Mouse (Mus musculus) heart, embryonic 10.5 days (tissue): ENCODE results near the gene Homer2. TPM values are rescaled to one million over a fixed set of nuclear protein-coding genes. Genes with fewer than 3 reads are reported as not detected.

Experiments
- DNase-seq: peaks from one replicate; pipeline ENCODE4 v3.0.0-alpha.2; 2017; ENCODE audit warnings: low spot score
- H3K27ac ChIP-seq: fragments of 300-500 bp; sonication (generic); 2 replicates; pipeline ENCODE4 v1.5.1; 2016; ENCODE audit warnings: mild to moderate bottlenecking
- H3K27me3 ChIP-seq: fragments of 300-500 bp; sonication (generic); 2 replicates; pipeline ENCODE4 v1.6.1; 2016; ENCODE audit warnings: mild to moderate bottlenecking; ENCODE audit not compliant: poor library complexity, insufficient read depth, severe bottlenecking
- H3K36me3 ChIP-seq: fragments of 300-500 bp; sonication (generic); 2 replicates; pipeline ENCODE4 v1.6.1; 2016; ENCODE audit warnings: mild to moderate bottlenecking, moderate library complexity
- H3K4me1 ChIP-seq: fragments of 300-500 bp; sonication (generic); 2 replicates; pipeline ENCODE4 v1.6.1; 2016; ENCODE audit warnings: mild to moderate bottlenecking
- H3K4me3 ChIP-seq: fragments of 300-500 bp; sonication (generic); 2 replicates; pipeline ENCODE4 v1.5.1; 2016; ENCODE audit warnings: mild to moderate bottlenecking, moderate library complexity
- H3K9me3 ChIP-seq: fragments of 300-500 bp; sonication (generic); 2 replicates; pipeline ENCODE4 v1.6.1; 2016; ENCODE audit warnings: mild to moderate bottlenecking, moderate library complexity
- WGBS: fragments of 180-500 bp; shearing (Covaris S2); methylation state at CpG from one replicate; pipeline ENCODE4 v1.1.7; 2016; 5-methylcytosine and 5-hydroxymethylcytosine counted together
- polyA plus RNA-seq: library from polyadenylated mRNA; unstranded; fragments of >200 nt; fragmentation: Nextera tagmentation; extraction: Ambion mirVana; gene quantifications from 2 replicates; pipeline ENCODE4 v1.2.1, GENCODE M21; 2016

Gene Homer2
- polyA plus RNA-seq, 1 experiment from 2014 or later: 119 TPM

DNA sequence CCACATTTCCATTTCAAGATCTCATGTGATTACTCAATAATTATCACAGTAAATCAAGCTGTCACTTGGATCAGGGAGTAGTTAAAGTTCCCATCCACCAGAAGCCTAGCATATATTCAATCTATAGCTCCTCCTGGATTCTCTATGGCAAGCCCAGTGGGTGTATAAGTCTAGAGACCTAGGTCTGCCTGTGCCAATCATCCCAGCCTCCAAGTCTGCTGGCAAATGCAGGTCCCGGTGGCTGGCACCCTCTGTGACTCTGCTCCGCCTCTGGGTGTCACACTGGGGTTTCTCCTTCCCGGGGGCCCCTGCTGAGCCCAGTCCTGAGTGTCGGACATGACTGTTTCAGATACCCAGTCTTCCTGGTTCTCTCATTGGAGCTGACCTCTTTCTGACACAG, 84.5 kb downstream of the Homer2 start:
- Histone ChIP-seq H3K36me3 (peaks cover 31% of the 10 kb centered on the region), H3K9me3 (no peaks in the 10 kb centered on the region), H3K4me1 (no peaks in the 10 kb centered on the region), H3K27me3 (no peaks in the 10 kb centered on the region), H3K27ac (no peak overlapping the region), H3K4me3 (no peak overlapping the region)
- DNase-seq: no peak
- WGBS: 79% methylated on average over 4 of the region's 4 CpGs

DNA sequence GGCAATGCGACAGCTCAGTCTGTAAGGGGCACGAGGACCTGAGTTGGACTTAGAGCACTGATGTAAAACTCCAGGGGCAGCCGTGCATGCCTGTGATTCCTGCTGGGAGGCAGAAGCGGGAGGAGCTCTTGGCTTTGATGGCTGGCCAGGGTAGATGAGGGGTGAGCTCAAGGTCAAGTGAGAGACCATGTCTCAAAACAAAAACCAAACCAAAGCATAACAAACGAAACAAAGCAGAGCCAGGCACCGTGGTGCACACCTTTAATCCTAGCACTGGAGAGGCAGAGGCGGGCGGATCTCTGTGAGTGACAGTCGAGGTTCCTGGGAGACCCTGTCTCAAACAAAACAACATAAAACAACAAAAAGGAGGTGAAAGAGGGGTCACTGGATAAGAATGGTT, 92.3 kb downstream of the Homer2 start:
- 64% methylated on average over 9 of the region's 9 CpGs for WGBS
- Histone ChIP-seq H3K27ac (no peak overlapping the region), H3K36me3 (peaks cover 66% of the 10 kb centered on the region), H3K9me3 (no peaks in the 10 kb centered on the region), H3K4me1 (peaks cover 12% of the 10 kb centered on the region; the same call in 1 of the 2 replicates), H3K4me3 (no peak overlapping the region), H3K27me3 (no peaks in the 10 kb centered on the region)
- DNase-seq: no peak

DNA sequence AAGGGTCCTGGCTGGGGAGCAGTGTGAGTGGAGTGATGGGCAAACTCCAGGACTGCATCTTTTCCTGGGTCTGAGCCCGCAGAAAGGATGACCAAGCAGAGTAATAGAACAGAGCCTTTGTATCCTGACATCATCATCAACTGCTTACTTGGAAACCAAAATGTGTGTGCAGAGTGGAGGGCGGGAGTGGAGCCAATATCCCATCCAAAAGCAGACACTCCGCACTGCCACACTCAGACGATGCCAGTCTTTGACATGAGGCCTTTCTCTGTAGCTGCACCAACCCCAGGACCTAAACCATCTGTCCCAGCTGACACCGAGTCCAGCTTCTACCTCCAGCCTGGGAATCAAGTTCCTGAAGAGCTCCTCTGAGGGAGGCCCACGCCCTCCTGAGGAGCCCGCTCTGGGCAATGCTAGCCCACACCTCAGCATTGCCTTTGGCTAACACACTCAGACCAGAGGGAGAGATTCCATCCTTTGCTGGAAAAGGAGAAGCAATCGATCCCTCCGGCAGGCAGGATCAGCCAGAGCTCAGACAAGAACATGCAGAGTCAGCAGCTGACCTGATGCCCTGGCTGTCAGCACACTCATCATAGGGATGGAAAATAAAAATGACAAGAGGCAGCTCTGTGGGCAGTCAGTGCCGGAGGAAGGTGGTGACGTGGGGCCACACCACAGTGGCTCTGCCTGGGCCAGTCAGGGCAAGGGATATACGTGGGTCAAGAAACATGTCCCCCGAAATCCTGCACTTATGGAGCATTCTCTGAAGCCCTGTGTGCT, 94.3 kb downstream of the Homer2 start:
- Histone ChIP-seq H3K4me3 (no peak overlapping the region), H3K9me3 (no peaks in the 10 kb centered on the region), H3K27ac (no peak overlapping the region), H3K27me3 (no peaks in the 10 kb centered on the region), H3K36me3 (peaks cover 71% of the 10 kb centered on the region), H3K4me1 (peaks cover 12% of the 10 kb centered on the region; the same call in 1 of the 2 replicates)
- WGBS: 80% methylated on average over 13 of the region's 13 CpGs
- peak; percentile 73 for DNase-seq

DNA sequence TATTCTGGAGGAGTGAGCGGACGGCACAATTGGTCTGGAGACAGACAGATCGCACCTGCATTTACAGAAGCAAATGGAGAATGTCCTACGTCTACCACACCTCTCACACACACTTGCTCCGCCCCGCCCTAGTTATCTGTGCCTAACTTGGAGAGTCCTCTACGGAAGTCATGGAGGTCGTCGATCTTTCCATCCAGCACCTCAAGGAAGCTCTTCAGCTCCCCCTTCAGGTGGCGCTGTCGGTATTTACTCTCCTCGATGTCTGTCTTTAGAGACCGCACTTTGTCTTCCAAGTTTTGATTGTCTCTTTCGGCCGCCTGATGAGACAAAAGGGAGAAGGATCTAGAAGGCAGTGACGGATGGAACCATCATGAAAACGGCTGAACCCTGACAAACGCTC, 97.2 kb downstream of the Homer2 start:
- H3K9me3 ChIP-seq: no peaks in the 10 kb centered on the region
- peaks cover 66% of the 10 kb centered on the region for H3K36me3 ChIP-seq
- 53% methylated on average over 18 of the region's 18 CpGs for WGBS
- peaks cover 6% of the 10 kb centered on the region; the same call in 1 of the 2 replicates for H3K4me1 ChIP-seq
- H3K27me3 ChIP-seq: no peaks in the 10 kb centered on the region
- H3K27ac ChIP-seq: no peak overlapping the region
- peak; percentile 79 for DNase-seq
- H3K4me3 ChIP-seq: no peak overlapping the region

DNA sequence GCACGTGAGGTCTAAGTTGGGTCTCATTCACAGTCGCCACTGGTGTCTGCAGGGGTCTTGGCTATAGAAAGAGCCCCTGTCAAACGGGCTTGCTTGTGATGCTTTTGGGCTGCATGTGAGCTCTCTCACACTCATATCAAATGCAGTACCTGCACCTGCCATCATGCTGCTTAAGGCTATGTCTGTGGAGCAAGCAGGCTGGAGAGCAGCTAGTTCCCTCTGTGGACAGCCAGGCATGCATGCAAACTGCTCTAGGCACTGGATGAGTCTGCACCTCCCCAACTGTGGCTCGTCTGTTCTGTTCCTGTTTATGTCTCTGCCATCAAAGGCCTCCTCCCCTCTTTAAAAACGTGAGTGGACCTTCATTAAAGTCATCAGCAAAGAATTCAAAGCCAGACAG, 100.9 kb downstream of the Homer2 start:
- Histone ChIP-seq H3K4me3 (no peak overlapping the region), H3K36me3 (peaks cover 39% of the 10 kb centered on the region), H3K27ac (no peak overlapping the region), H3K27me3 (no peaks in the 10 kb centered on the region), H3K4me1 (no peaks in the 10 kb centered on the region; the same call in 1 of the 2 replicates), H3K9me3 (no peaks in the 10 kb centered on the region)
- 71% methylated on average over 5 of the region's 5 CpGs for WGBS
- no peak for DNase-seq

DNA sequence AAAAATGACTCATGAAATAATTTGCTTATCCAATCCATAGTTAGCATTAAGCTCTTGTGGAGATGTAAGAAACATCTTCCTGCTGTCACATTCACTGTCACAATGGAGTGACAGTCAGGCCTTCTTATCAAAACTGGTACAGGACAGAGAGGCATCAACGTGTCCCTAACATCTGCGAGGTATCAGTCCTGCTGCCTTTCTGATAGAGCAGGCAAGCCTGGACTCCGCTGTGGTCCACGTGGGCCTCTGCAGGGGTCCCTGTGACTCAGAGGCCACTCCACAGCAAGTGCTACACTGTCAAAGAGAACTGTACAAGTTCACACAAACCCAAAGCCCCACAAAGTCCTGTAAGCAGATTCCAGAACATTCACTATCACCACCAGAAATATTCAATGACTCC, 101.8 kb downstream of the Homer2 start:
- Histone ChIP-seq H3K27ac (no peak overlapping the region), H3K9me3 (no peaks in the 10 kb centered on the region), H3K4me3 (no peak overlapping the region), H3K36me3 (peaks cover 29% of the 10 kb centered on the region), H3K4me1 (no peaks in the 10 kb centered on the region; the same call in 1 of the 2 replicates), H3K27me3 (no peaks in the 10 kb centered on the region)
- peak; percentile 84 for DNase-seq
- 36% methylated on average over 4 of the region's 4 CpGs for WGBS

DNA sequence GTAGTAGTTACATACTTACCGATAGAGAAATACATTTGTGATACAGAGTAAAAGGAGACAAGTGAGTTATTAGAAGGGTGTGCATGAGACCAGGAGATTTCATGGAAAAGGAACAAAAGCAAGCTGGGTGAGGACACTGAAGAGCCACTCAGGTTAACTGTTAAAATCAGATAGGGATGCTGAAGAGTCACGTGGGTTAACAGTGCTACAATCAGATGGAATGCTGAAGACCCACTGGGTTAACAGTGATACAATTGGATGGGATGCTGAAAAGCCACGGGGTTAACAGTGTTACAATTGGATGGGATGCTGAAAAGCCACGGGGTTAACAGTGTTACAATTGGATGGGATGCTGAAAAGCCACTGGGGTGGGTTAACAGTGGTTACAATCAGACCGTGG, 102.3 kb downstream of the Homer2 start:
- Histone ChIP-seq H3K36me3 (peaks cover 24% of the 10 kb centered on the region), H3K4me1 (peaks cover 5% of the 10 kb centered on the region; the same call in 1 of the 2 replicates), H3K4me3 (no peak overlapping the region), H3K27me3 (no peaks in the 10 kb centered on the region), H3K27ac (no peak overlapping the region), H3K9me3 (no peaks in the 10 kb centered on the region)
- DNase-seq: no peak
- 79% methylated on average over 5 of the region's 5 CpGs for WGBS

DNA sequence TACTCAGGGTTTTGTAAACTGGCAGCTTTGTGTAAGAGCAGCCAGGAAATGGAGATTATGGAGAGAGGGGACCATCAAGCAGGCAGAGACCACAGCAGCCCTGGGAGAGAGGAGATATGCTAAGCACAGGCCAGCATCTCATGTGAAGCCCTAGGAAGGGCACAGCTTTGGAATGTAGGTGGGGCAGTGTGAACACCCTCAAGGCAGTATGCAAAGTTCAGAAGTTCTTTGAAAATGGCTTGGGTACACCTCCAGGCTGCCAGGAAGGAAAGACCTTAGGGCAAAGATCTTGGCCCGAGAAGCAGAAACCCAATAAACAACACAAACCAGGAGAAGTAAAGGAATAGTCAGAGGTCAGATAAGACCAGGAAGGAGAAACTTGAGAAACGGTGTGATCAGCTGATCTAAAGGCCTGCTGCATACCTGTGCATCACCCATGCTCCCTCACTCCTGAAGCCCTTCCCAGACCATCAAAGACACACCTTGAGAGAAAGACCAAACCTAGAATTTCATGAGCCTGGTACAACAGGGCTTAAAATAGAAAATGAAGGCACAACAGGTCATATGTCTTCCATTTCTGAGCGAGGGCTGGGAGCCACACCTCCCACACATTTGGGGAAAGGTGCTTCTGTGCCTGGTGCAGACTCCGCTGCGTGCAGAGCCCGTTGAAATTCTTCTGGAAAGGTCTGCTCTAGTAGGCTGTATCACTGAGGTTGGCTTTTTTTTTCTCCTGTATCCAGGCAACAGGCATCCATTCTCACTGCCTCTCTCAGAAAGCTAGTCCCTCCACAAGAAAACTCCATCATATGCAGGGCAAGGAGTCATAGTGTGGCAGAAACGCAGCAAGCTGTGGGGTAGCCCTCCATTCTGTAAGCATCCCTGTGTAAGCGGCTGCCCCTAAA, 107.7 kb downstream of the Homer2 start:
- Histone ChIP-seq H3K9me3 (no peaks in the 10 kb centered on the region), H3K4me3 (no peak overlapping the region), H3K27me3 (no peaks in the 10 kb centered on the region), H3K27ac (no peak overlapping the region), H3K4me1 (peaks cover 18% of the 10 kb centered on the region; the same call in 1 of the 2 replicates), H3K36me3 (peaks cover 55% of the 10 kb centered on the region)
- WGBS: 68% methylated on average over 8 of the region's 8 CpGs
- no peak for DNase-seq

DNA sequence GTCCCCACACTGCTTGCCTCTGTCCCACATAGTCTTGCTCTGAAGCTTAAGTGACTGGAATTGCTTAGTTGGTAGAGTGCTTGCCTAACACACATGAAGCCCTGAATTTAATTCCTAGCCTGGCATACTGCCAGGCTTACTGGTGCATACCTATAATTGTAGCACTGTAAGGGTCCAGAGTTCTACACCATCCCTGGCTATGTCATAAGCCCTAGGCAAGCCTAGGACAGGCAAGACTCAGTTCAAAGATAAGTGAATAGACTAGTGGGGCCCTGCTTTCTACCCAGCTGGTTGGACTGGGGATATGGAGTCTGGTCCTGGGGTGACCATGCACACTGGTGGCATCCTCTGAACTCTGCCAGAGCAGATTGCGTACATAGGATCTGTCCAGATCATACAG, 109.7 kb downstream of the Homer2 start:
- Histone ChIP-seq H3K9me3 (no peaks in the 10 kb centered on the region), H3K27ac (peak overlapping the region; percentile 63), H3K36me3 (peaks cover 67% of the 10 kb centered on the region), H3K4me1 (peaks cover 18% of the 10 kb centered on the region; the same call in 1 of the 2 replicates), H3K4me3 (no peak overlapping the region), H3K27me3 (no peaks in the 10 kb centered on the region)
- no peak for DNase-seq
- WGBS: 100% methylated on average over 1 of the region's 1 CpGs

DNA sequence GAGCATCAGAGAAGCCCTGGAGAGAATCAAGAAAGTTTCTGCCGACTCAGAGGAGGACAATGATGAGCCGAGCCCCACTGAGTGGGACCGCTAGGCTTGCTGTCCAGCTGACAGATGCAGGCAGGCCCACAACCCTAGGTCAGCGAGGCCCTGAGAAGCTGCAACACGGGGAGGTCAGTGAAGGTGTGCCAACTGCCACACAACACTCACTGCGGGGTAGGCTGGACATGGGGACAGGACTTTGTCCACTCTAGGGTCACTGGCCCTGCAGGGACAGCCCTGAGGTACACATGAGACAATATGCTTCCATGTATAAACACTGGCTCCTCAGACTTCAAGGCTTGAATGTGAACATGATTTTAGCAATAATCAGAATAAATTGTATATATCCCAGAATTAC, 111.2 kb downstream of the Homer2 start:
- H3K27ac ChIP-seq: no peak overlapping the region
- 86% methylated on average over 6 of the region's 6 CpGs for WGBS
- H3K27me3 ChIP-seq: no peaks in the 10 kb centered on the region
- no peak for DNase-seq
- no peak overlapping the region for H3K4me3 ChIP-seq
- no peaks in the 10 kb centered on the region for H3K9me3 ChIP-seq
- peaks cover 83% of the 10 kb centered on the region for H3K36me3 ChIP-seq
- H3K4me1 ChIP-seq: peaks cover 18% of the 10 kb centered on the region; the same call in 1 of the 2 replicates

DNA sequence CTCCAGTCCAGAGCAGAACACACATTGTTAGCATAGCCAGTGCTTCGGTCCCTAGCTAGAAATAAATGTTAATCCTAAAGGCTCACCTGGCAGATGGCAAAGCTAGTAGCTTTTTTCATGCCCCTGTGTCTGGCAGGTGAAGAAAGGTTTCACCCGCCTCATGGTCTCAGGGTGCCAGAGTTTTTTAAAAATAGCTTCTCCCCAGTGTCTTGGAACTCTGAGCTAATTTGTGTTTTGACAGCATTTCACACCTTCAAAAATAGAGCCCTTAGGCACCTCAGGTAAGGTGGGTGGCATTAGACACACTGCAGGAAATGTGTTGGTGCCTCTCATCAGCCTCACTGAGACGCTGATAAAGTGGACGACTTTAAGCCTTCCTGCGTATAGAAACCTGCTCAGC, 112.3 kb downstream of the Homer2 start:
- no peak for DNase-seq
- no peak overlapping the region for H3K4me3 ChIP-seq
- 58% methylated on average over 5 of the region's 5 CpGs for WGBS
- H3K9me3 ChIP-seq: no peaks in the 10 kb centered on the region
- no peak overlapping the region for H3K27ac ChIP-seq
- H3K4me1 ChIP-seq: peaks cover 14% of the 10 kb centered on the region; the same call in 1 of the 2 replicates
- H3K27me3 ChIP-seq: no peaks in the 10 kb centered on the region
- peaks cover 93% of the 10 kb centered on the region for H3K36me3 ChIP-seq

DNA sequence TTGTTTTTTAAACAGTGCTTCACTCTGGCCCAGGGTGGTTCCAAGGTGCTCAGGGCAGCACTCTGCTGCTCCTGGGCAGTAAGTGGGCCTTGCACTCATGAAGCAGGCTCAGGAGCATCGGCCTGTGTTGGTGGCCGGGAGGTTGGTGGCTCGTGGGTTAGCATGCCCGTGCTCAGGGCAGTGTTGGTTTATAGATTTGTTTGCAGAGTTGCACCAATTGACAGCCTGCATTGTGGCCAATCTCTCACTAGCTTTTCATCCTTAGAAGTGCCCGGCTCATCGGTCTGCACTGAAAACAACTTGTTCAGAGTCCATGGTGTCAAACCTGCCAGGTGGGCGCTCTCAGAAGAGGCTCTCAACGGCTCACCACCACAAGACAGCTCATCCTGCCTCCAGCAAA, 113.9 kb downstream of the Homer2 start:
- H3K9me3 ChIP-seq: no peaks in the 10 kb centered on the region
- no peaks in the 10 kb centered on the region for H3K27me3 ChIP-seq
- H3K36me3 ChIP-seq: peaks cover 95% of the 10 kb centered on the region
- 89% methylated on average over 8 of the region's 8 CpGs for WGBS
- no peak overlapping the region for H3K4me3 ChIP-seq
- no peak overlapping the region for H3K27ac ChIP-seq
- no peak for DNase-seq
- peaks cover 5% of the 10 kb centered on the region; the same call in 1 of the 2 replicates for H3K4me1 ChIP-seq

DNA sequence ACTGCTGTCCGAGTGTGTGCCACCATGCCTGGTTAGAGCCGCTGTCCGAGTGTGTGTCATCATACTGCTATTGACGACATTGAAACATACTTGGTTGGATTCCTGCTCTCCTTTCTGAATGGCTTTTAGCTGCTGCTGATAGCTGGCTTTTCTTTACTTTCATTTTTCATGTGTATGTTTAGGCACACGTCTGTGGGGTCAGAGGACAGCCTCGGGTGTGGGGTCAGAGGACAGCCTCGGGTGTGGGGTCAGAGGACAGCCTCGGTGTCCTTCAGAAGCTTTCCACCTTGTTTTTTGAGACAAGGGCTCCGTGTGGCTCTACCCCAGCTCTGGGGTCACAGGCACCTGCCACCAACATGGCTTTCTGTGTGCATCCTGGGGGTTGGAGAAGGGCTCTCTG, 114.6 kb downstream of the Homer2 start:
- H3K4me3 ChIP-seq: no peak overlapping the region
- H3K36me3 ChIP-seq: peaks cover 94% of the 10 kb centered on the region
- DNase-seq: no peak
- H3K27me3 ChIP-seq: no peaks in the 10 kb centered on the region
- no peaks in the 10 kb centered on the region for H3K9me3 ChIP-seq
- 86% methylated on average over 9 of the region's 9 CpGs for WGBS
- H3K27ac ChIP-seq: no peak overlapping the region
- H3K4me1 ChIP-seq: peaks cover 5% of the 10 kb centered on the region; the same call in 1 of the 2 replicates
